Comparison of ENCODE assay signal across 11 mouse cellular contexts in genomic region chr3:141923442-141923841, GRCm38 (mm10).
"Had no signal": no experiment of that assay in that cellular context is flagged by ENCODE, and none has a peak within 500 bp of the region (broad histone marks: within the 10 kb centered on the region; RNA-seq: fewer than 3 reads in every experiment).

No protein-coding gene starts in this region.

- ATAC-seq: midbrain, embryonic 16.5 days had no signal

- DNase-seq: kidney, postnatal 36 days; layer of hippocampus, adult 9-11 months; layer of hippocampus, postnatal 36 days; lung, adult 18-20 months; right cerebral cortex, postnatal 14 days; thymus, postnatal 36 days had no signal

- H3K4me2 ChIP-seq: midbrain, embryonic 12.5 days; neural tube, embryonic 13.5 days had no signal

- H3K4me3 ChIP-seq: midbrain, embryonic 12.5 days; neural tube, embryonic 13.5 days had no signal

- H3K27me3 ChIP-seq: midbrain, embryonic 12.5 days; neural tube, embryonic 13.5 days had no signal

- H3K9me3 ChIP-seq: midbrain, embryonic 12.5 days; neural tube, embryonic 13.5 days had no signal

- H3K36me3 ChIP-seq: midbrain, embryonic 12.5 days; neural tube, embryonic 13.5 days had no signal

- H3K9ac ChIP-seq: liver, embryonic 14.5 days; midbrain, embryonic 12.5 days; neural tube, embryonic 13.5 days had no signal

- H3K27ac ChIP-seq: kidney, postnatal 0 days; liver, embryonic 14.5 days; midbrain, embryonic 12.5 days; neural tube, embryonic 13.5 days had no signal
